Mouse (Mus musculus) liver, embryonic 14.5 days (tissue): ENCODE data around the gene Gse1. TPM values are rescaled to one million over a fixed set of nuclear protein-coding genes. Genes with fewer than 3 reads are reported as not detected.

ENCODE experiments used
- ATAC-seq: fragments of 200-750 bp; cut with Nextera tagmentation; 2 replicates; pipeline ENCODE4 v1.8.0; 2017; ENCODE audit warnings: moderate number of reproducible peaks, mild to moderate bottlenecking, moderate library complexity; ENCODE audit not compliant: insufficient read depth
- DNase-seq, 3 experiments: peaks; one replicate each; pipeline ENCODE4 v3.0.0-alpha.2; 2012 to 2013; ENCODE audit warnings: low read depth in 3 of 3, low spot score in 3 of 3
- H3K27ac ChIP-seq: fragments of 300-500 bp; sonication (generic); 2 replicates; pipeline ENCODE4 v1.5.1; 2014; ENCODE audit warnings: moderate library complexity, mild to moderate bottlenecking, control low read depth, inconsistent platforms
- H3K27me3 ChIP-seq: fragments of 300-500 bp; sonication (generic); 2 replicates; pipeline ENCODE4 v1.6.1; 2014; ENCODE audit warnings: mild to moderate bottlenecking, low read length, moderate library complexity; ENCODE audit not compliant: control insufficient read depth, insufficient read depth
- H3K36me3 ChIP-seq: fragments of 300-500 bp; sonication (generic); replicated peaks from 2 replicates; pipeline ENCODE4 v1.6.1; 2014; ENCODE audit warnings: low read depth; ENCODE audit not compliant: control insufficient read depth, insufficient read depth
- H3K4me1 ChIP-seq, 2 experiments: fragments of 200-500 bp in 1 of 2; fragments of 300-500 bp in 1 of 2; sonication (generic) in 1 of 2; replicated peaks; 2 replicates each; pipeline ENCODE4 v1.6.1; 2012 to 2014; ENCODE audit warnings: antibody characterized with exemption in 1 of 2, inconsistent platforms in 1 of 2, low read length in 1 of 2; ENCODE audit not compliant: control insufficient read depth in 2 of 2, insufficient read depth in 2 of 2
- H3K4me2 ChIP-seq: fragments of 300-500 bp; sonication (generic); 2 replicates; pipeline ENCODE4 v1.6.1; 2014; ENCODE audit warnings: low read depth, mild to moderate bottlenecking, control low read depth, moderate library complexity
- H3K4me3 ChIP-seq, 2 experiments: fragments of 200-500 bp in 1 of 2; fragments of 300-500 bp in 1 of 2; sonication (generic) in 1 of 2; 2 replicates each; pipeline ENCODE4 v1.5.1; 2012 to 2014; ENCODE audit warnings: low read depth in 2 of 2, low read length in 2 of 2, mild to moderate bottlenecking in 2 of 2, control low read depth in 1 of 2, inconsistent platforms in 1 of 2, moderate library complexity in 1 of 2; ENCODE audit not compliant: insufficient read depth in 1 of 2
- H3K9ac ChIP-seq: fragments of 300-500 bp; sonication (generic); replicated peaks from 2 replicates; pipeline ENCODE4 v1.6.1; 2014; ENCODE audit warnings: mild to moderate bottlenecking, control low read depth, moderate library complexity
- H3K9me3 ChIP-seq: fragments of 300-500 bp; sonication (generic); 2 replicates; pipeline ENCODE4 v1.6.1; 2016; ENCODE audit warnings: low read length, mixed read lengths; ENCODE audit not compliant: control insufficient read depth
- CTCF ChIP-seq: IDR thresholded peaks from 2 replicates; pipeline ENCODE4 v1.5.1; 2016; ENCODE audit warnings: antibody characterized with exemption, low read depth, control low read depth
- EP300 ChIP-seq: IDR thresholded peaks from 2 replicates; pipeline ENCODE4 v1.6.1; 2016; ENCODE audit warnings: antibody characterized with exemption, low read depth
- WGBS: fragments of 180-500 bp; shearing (Covaris S2); extraction: QIAGEN DNeasy Blood & Tissue Kit; methylation state at CpG from one replicate; pipeline ENCODE4 v1.1.7; 2014; ENCODE audit not compliant: insufficient replicate concordance; 5-methylcytosine and 5-hydroxymethylcytosine counted together
- polyA plus RNA-seq, 2 experiments: library from polyadenylated mRNA; depleted of rRNA in 1 of 2; stranded (reverse) in 1 of 2; unstranded in 1 of 2; fragments of >200 nt; fragmentation: Nextera tagmentation in 1 of 2; extraction: Ambion mirVana in 1 of 2; gene quantifications; 2 replicates each; pipeline versions ENCODE4 v1.2.1 to v1.2.3; 2012 to 2014

Gene Gse1
- polyA plus RNA-seq, 2 experiments: 11.4 to 14.9 TPM

GRCm38 (mm10) chr8:120549922-120550321 lies 321.7 kb downstream of the Gse1 start:
- H3K4me1 ChIP-seq: peaks cover 0 to 3% of the 10 kb centered on the region in 2 experiments; a peak in 2 of 4 replicates
- H3K27ac ChIP-seq: no peak overlapping the region
- no peaks in the 10 kb centered on the region for H3K9me3 ChIP-seq
- TF ChIP-seq CTCF (no peak), EP300 (no peak)
- ATAC-seq (no peak), DNase-seq (no peak)
- H3K9ac ChIP-seq: no peak overlapping the region
- no peak overlapping the region for H3K4me2 ChIP-seq
- H3K27me3 ChIP-seq: no peaks in the 10 kb centered on the region
- peaks cover 15% of the 10 kb centered on the region for H3K36me3 ChIP-seq
- H3K4me3 ChIP-seq: no peak overlapping the region
- 67% methylated on average over 11 of the region's 11 CpGs for WGBS

- WGBS: 78% methylated on average over 12 of the region's 12 CpGs
- H3K36me3 ChIP-seq: peaks cover 20% of the 10 kb centered on the region
- no peak for DNase-seq
- ATAC-seq: no peak
- H3K4me1 ChIP-seq: no peaks in the 10 kb centered on the region; a peak in 2 of 4 replicates
- no peaks in the 10 kb centered on the region for H3K27me3 ChIP-seq
- H3K9me3 ChIP-seq: no peaks in the 10 kb centered on the region
- H3K9ac ChIP-seq: no peak overlapping the region
- H3K4me3 ChIP-seq: no peak overlapping the region
- H3K4me2 ChIP-seq: no peak overlapping the region
- no peak overlapping the region for H3K27ac ChIP-seq
- no peak for TF ChIP-seq CTCF
Measured at GRCm38 (mm10) chr8:120550430-120550829, 322.2 kb downstream of the Gse1 start.

- no peak for TF ChIP-seq EP300
- TF ChIP-seq CTCF: no peak
- Histone ChIP-seq H3K4me1 (peaks cover 3 to 4% of the 10 kb centered on the region in 2 experiments; a peak in 3 of 4 replicates), H3K4me2 (no peak overlapping the region), H3K27ac (no peak overlapping the region), H3K9ac (no peak overlapping the region), H3K27me3 (no peaks in the 10 kb centered on the region), H3K4me3 (no peak overlapping the region), H3K36me3 (peaks cover 23% of the 10 kb centered on the region), H3K9me3 (no peaks in the 10 kb centered on the region)
- DNase-seq (no peak), ATAC-seq (no peak)
- WGBS: 70% methylated on average over 11 of the region's 11 CpGs
Measured at GRCm38 (mm10) chr8:120550937-120551676, 322.9 kb downstream of the Gse1 start.

GRCm38 (mm10) chr8:120551677-120551980 lies 323.4 kb downstream of the Gse1 start:
- H3K4me1 ChIP-seq: peaks cover 4 to 8% of the 10 kb centered on the region in 2 experiments; a peak in 3 of 4 replicates
- no peak overlapping the region for H3K27ac ChIP-seq
- ATAC-seq (no peak), DNase-seq (no peak)
- H3K4me2 ChIP-seq: no peak overlapping the region
- H3K27me3 ChIP-seq: no peaks in the 10 kb centered on the region
- H3K4me3 ChIP-seq: no peak overlapping the region
- peaks cover 26% of the 10 kb centered on the region for H3K36me3 ChIP-seq
- TF ChIP-seq EP300 (no peak), CTCF (no peak)
- H3K9me3 ChIP-seq: no peaks in the 10 kb centered on the region
- H3K9ac ChIP-seq: no peak overlapping the region
- WGBS: 88% methylated on average over 3 of the region's 3 CpGs

- H3K4me1 ChIP-seq: peaks cover 4 to 8% of the 10 kb centered on the region in 2 experiments; a peak in 3 of 4 replicates
- no peak for DNase-seq
- TF ChIP-seq CTCF (no peak), EP300 (no peak)
Measured at GRCm38 (mm10) chr8:120552509-120552908, 324.3 kb downstream of the Gse1 start.

More at GRCm38 (mm10) chr8:120552509-120552908, 324.3 kb downstream of the Gse1 start:
- H3K4me3 ChIP-seq: no peak overlapping the region
- no peaks in the 10 kb centered on the region for H3K9me3 ChIP-seq
- H3K27ac ChIP-seq: no peak overlapping the region
- H3K27me3 ChIP-seq: no peaks in the 10 kb centered on the region
- H3K4me2 ChIP-seq: no peak overlapping the region
- no peak for ATAC-seq
- peaks cover 31% of the 10 kb centered on the region for H3K36me3 ChIP-seq
- H3K9ac ChIP-seq: no peak overlapping the region
- WGBS: 88% methylated on average over 11 of the region's 11 CpGs
